Mouse (Mus musculus) embryonic fibroblast, embryonic 13.5 days (primary cell): Measurements from ENCODE around the gene Asb4.

Experiments
- CTCF ChIP-seq: IDR thresholded peaks from 2 replicates; pipeline ENCODE4 v1.5.1; 2011; ENCODE audit warnings: mild to moderate bottlenecking, control low read depth, low read length, moderate library complexity, borderline replicate concordance; ENCODE audit not compliant: insufficient read depth
- POLR2A ChIP-seq: IDR thresholded peaks from 2 replicates; pipeline ENCODE4 v1.6.1; 2011; ENCODE audit warnings: low read depth, mild to moderate bottlenecking, control low read depth, low read length, moderate library complexity

- TF ChIP-seq POLR2A (no peak), CTCF (no peak)
These were observed 72.7 kb downstream of the Asb4 start for GRCm38 (mm10) chr6:5455836-5456235.
